Mouse (Mus musculus) E14TG2a.4 (cell line): ENCODE measurements around the gene Gstt4.

Source experiments
- H3K27me3 ChIP-seq: 2 replicates; pipeline ENCODE4 v1.6.1; 2014; ENCODE audit warnings: low read length, control low read depth; ENCODE audit not compliant: insufficient read depth
- H3K36me3 ChIP-seq: 2 replicates; pipeline ENCODE4 v1.6.1; 2014; ENCODE audit warnings: low read length, control low read depth; ENCODE audit not compliant: insufficient read depth
- H3K4me1 ChIP-seq: replicated peaks from 2 replicates; pipeline ENCODE4 v1.6.1; 2014; ENCODE audit warnings: low read depth, low read length, control low read depth
- H3K4me3 ChIP-seq: replicated peaks from 2 replicates; pipeline ENCODE4 v1.5.1; 2014; ENCODE audit warnings: mild to moderate bottlenecking, low read length
- H3K9me3 ChIP-seq: 2 replicates; pipeline ENCODE4 v1.6.1; 2014; ENCODE audit warnings: low read length, control low read depth
- CTCF ChIP-seq: conservative IDR thresholded peaks from 2 replicates; pipeline ENCODE4 v1.5.1; 2014; ENCODE audit warnings: low read length
- NANOG ChIP-seq: IDR thresholded peaks from 2 replicates; pipeline ENCODE4 v1.6.1; 2014; ENCODE audit warnings: borderline replicate concordance, low read length, mixed read lengths
- POU5F1 ChIP-seq: IDR thresholded peaks from 2 replicates; pipeline ENCODE4 v1.6.1; 2014; ENCODE audit warnings: low read length, borderline replicate concordance

Gene Gstt4

GRCm38 (mm10) chr10:75789841-75790240, 32.5 kb downstream of the Gstt4 start:
- 0 out of 2 replicates have a peak, but pooled peaks cover 6% of the 10 kb centered on the region for H3K27me3 ChIP-seq
- peaks cover 25% of the 10 kb centered on the region for H3K4me1 ChIP-seq
- H3K36me3 ChIP-seq, result no peaks in the 10 kb centered on the region
- H3K9me3 ChIP-seq, result no peaks in the 10 kb centered on the region
- no peak overlapping the region for H3K4me3 ChIP-seq
- no peak for TF ChIP-seq NANOG
- no peak for TF ChIP-seq POU5F1
- TF ChIP-seq CTCF, result no peak

- Histone ChIP-seq H3K9me3 (no peaks in the 10 kb centered on the region), H3K27me3 (0 out of 2 replicates have a peak, but pooled peaks cover 8% of the 10 kb centered on the region), H3K4me1 (peaks cover 19% of the 10 kb centered on the region), H3K36me3 (no peaks in the 10 kb centered on the region), H3K4me3 (no peak overlapping the region)
- TF ChIP-seq CTCF, result no peak
- no peak for TF ChIP-seq POU5F1
- TF ChIP-seq NANOG, result no peak
Measured at GRCm38 (mm10) chr10:75789081-75789735, 33.1 kb downstream of the Gstt4 start.

GRCm38 (mm10) chr10:75788277-75788676, 34.1 kb downstream of the Gstt4 start:
- TF ChIP-seq POU5F1 (no peak), CTCF (no peak), NANOG (no peak)
- Histone ChIP-seq H3K9me3 (no peaks in the 10 kb centered on the region), H3K36me3 (no peaks in the 10 kb centered on the region), H3K4me3 (no peak overlapping the region), H3K27me3 (peaks cover 17% of the 10 kb centered on the region; the same call in 1 of the 2 replicates), H3K4me1 (peaks cover 9% of the 10 kb centered on the region)

- H3K27me3 ChIP-seq, result peaks cover 34% of the 10 kb centered on the region
- no peak overlapping the region for H3K4me3 ChIP-seq
- H3K36me3 ChIP-seq, result no peaks in the 10 kb centered on the region
- no peak for TF ChIP-seq CTCF
- TF ChIP-seq NANOG, result no peak
- TF ChIP-seq POU5F1, result no peak
- no peaks in the 10 kb centered on the region for H3K9me3 ChIP-seq
- H3K4me1 ChIP-seq, result peaks cover 22% of the 10 kb centered on the region
Measured at GRCm38 (mm10) chr10:75785442-75785841, 36.9 kb downstream of the Gstt4 start.

GRCm38 (mm10) chr10:75780769-75781578, 41.4 kb downstream of the Gstt4 start, which contains the start of the genes Gm20441 and Gstt3:
Gene Gm20441, minus strand, starts transcription at chr10:75780954.
Gene Gstt3, minus strand, starts transcription at chr10:75781414.
- H3K27me3 ChIP-seq, result peaks cover 56% of the 10 kb centered on the region
- peaks cover 26% of the 10 kb centered on the region for H3K4me1 ChIP-seq
- H3K4me3 ChIP-seq, result peak within 1 kb of the TSS; percentile 85
- TF ChIP-seq CTCF (no peak), NANOG (no peak), POU5F1 (no peak)
- no peaks in the 10 kb centered on the region for H3K9me3 ChIP-seq
- no peaks in the 10 kb centered on the region for H3K36me3 ChIP-seq

GRCm38 (mm10) chr10:75779206-75780174, 42.9 kb downstream of the Gstt4 start:
- H3K4me1 ChIP-seq, result peaks cover 26% of the 10 kb centered on the region
- no peak for TF ChIP-seq POU5F1
- TF ChIP-seq NANOG, result no peak
- TF ChIP-seq CTCF, result no peak
- H3K4me3 ChIP-seq, result peak overlapping the region; percentile 85; the same call in 1 of the 2 replicates
- H3K36me3 ChIP-seq, result no peaks in the 10 kb centered on the region
- no peaks in the 10 kb centered on the region for H3K9me3 ChIP-seq
- peaks cover 50% of the 10 kb centered on the region for H3K27me3 ChIP-seq

GRCm38 (mm10) chr10:75777885-75778284, 44.5 kb downstream of the Gstt4 start:
- no peaks in the 10 kb centered on the region for H3K36me3 ChIP-seq
- H3K4me1 ChIP-seq, result peaks cover 34% of the 10 kb centered on the region
- H3K27me3 ChIP-seq, result peaks cover 37% of the 10 kb centered on the region
- H3K4me3 ChIP-seq, result no peak overlapping the region
- TF ChIP-seq NANOG, result no peak
- H3K9me3 ChIP-seq, result no peaks in the 10 kb centered on the region
